Mouse (Mus musculus): ENCODE measurements around the gene Hdac7.

The Hdac7 gene

DNA sequence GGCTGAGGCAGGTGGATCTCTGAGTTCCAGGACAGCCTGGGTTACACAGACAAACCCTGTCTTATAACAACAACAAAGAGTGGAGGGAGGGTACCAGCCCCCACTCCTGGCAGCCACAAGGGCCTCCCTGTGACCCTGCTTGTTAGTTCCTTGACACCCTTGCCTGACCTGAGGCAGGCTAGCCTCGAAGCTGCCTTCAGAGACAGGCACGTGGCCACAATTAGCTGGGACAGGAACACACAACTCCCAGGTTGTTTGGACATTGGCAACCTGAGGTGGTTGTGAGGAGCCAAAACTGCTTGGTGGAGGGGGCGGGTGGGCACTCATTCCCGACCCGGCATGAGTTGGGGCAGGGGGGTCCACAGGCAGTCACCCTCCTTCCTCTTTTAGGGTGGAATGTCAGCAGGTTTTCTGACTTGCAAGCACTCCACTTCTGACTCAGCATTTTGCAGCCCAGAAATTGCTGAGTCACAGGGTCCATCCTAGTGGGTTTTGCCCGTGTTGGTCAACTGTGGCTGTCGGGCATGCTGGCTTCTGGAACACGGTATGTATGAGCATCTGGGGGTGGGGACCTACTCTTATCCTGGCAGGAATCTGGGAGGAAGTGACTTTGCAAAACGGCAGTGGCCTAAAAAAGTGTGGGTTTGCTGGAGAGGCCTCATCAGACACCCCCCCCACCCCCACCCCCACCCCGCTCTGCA lies 57.7 kb downstream of the Hdac7 start:
- DNase-seq = peak; percentile 59

DNA sequence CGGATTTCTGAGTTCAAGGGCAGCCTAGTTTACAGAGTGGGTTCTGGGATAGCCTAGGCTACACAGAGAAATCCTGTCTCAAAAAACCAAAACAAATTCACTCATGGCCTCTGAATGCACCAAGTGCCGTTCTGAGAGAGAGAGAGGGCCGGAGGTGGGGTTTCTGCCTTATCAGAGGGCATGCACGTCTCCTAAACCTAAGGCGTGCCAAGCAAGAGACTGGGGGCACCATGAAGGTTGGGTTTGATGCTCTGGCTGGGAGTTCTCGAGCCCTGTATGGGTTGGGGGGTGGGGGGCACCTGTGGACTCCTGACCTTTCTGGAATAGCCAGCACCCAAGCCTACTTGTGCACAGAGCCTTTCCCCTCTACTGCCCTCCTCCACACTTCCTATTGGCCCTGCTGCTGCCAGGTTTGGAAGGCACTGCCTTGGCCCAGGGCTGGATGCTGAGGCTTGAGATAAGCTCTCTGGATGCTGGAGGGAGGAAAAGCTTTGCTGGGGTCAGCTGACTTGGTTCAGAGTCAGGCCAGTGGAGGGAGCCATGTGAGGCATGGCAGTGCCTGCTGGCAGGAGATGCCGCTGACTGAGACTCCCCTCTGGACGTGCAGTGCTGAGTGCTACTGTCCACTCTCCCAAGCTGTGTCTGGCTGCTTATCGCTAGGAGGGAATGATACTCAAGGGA lies 58.4 kb downstream of the Hdac7 start:
- peak; percentile 58 for DNase-seq

DNA sequence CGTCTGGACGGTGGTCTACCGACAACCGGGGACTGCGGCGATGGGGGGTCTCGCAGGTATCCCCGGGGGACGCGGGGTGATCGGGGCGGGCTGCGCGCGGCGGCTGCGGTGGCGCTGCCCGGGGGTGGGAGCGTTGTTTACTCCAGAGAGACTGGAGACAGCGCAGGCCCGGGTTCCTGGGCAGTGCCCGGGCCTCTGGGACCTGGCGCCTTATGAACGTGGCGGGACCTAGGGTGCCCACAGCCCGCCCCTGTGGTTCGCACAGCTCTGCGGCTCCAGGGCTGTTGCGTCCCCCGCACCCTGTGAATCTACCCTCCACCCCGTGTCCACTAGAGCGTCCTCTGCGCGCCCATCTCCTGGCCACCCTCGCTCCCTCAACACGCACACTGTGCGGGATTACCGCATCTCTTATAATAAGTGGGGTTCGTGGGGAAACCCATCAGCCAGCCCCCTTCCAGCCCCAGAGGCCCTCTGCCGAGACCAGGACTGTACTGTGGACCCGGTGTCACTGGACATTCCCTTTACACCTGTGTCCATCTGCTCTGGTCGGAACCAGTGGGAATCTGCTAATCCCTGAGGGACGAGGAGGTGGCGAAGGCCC lies 59.6 kb downstream of the Hdac7 start:
- no peak for DNase-seq

DNA sequence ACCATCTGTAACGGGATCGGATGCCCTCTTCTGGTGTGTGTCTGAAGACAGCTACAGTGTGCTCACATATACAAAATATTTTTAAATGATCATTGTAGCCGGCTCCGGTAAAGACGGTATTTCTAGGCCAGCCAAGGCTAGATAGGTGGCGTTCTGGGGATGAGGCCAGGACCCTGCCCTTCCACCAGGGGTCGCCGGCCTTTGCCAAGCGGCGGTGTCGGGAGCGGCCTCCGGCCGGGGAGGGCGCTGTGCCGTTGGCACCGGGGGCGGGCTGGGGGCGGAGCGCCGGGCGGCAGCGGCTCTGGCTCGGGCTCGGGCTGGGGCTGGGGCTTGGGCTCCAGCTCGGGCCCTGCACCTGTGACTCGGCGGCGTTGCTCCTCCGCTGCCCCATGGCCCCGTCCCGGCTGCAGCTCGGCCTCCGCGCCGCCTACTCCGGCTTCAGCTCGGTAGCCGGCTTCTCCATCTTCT lies 60.2 kb downstream of the Hdac7 start:
- peak; percentile 89 for DNase-seq

DNA sequence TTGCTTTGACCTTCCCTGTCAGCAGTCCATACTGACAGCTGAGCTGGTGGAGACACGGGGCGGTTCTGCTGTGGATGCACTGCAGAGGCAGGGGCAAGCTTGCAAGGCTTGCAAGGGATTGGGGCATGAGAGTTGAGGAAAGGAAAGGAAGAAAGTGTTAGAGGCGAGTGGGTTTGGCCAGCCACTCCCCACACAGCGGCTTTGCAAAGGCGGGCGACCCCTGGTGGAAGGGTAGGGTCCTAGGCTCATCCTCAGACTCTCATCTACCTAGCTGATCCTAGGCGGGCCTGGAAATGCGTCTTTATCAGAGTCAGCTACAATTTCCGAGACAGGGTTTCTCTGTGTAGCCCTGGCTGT lies 61.6 kb downstream of the Hdac7 start:
- DNase-seq = no peak

DNA sequence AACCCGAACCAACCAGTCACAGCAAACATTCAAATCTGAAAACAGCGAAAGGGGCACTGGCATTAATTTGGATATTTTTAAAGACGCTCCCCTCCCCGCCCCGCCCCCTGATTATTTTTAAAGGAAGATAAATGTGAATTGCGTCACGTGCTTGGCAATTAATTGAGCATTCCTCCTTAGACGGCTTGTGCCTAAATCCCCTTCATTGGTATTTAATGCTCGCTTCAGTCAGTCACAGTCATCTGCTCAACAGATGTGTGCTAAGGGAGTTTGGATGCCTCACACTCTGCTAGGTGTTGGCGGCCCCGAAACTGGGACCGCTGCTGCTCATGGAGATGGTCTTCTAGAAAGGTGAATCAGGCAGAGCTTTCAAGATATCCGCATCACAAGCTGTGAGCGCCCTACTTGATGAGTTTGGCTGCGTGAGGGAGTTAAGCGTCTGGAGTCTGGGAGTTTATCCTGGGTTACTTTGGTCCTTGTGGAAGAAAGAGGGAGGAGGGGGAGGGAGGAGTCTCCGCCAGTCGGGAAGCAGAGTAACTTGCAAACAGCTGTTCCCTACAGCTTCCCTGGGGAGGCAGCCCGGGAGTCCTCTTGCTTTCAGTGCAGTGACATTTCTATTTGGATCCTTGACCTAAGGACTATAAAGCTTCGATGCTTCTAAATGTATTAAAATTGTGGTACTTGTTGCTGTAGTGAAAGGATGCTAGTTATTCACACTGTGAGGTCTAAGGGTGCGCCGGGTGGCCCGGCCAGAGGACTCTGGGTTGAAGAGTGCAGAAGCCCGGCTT lies 62.1 kb downstream of the Hdac7 start:
- no peak for DNase-seq

DNA sequence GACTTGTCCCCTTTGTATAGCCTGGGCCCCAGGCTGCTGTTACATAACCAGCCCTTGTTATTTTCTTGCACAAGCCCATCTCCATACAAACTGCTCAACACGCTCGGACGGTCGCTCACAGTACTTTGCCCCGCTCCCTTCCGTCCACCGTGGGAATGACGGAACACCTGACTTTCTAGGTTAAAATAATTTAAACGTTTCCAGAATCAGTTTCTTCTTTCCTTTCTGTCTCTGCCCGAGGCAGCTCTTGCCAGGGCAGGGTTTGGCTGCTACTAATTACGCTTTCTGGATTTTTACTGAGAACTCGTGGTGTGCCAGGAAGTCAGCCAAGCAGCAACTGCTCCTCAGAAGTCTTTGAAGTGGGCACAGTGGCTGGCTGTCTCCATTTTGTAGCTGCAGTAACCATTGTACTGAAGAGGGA lies 63.7 kb downstream of the Hdac7 start:
- peak; percentile 51 for DNase-seq

DNA sequence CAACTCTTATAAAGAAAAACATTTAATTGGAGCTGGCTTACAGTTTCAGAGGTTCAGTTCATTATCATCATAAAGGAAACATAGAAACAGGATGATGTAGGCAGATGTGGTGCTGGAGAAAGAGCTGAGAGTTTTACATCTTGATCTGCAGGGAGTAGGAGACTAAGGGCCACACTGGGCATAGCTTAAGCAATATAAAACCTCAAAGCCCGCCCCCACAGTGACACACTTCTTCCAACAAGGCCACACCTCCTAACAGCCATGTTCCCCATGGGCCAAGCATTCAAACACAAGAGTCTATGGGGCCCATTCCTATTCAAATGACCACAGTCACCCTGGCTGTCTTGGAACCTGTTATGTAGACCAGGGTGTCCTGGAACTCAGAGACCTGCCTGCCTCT lies 64.7 kb downstream of the Hdac7 start:
- DNase-seq = no peak

DNA sequence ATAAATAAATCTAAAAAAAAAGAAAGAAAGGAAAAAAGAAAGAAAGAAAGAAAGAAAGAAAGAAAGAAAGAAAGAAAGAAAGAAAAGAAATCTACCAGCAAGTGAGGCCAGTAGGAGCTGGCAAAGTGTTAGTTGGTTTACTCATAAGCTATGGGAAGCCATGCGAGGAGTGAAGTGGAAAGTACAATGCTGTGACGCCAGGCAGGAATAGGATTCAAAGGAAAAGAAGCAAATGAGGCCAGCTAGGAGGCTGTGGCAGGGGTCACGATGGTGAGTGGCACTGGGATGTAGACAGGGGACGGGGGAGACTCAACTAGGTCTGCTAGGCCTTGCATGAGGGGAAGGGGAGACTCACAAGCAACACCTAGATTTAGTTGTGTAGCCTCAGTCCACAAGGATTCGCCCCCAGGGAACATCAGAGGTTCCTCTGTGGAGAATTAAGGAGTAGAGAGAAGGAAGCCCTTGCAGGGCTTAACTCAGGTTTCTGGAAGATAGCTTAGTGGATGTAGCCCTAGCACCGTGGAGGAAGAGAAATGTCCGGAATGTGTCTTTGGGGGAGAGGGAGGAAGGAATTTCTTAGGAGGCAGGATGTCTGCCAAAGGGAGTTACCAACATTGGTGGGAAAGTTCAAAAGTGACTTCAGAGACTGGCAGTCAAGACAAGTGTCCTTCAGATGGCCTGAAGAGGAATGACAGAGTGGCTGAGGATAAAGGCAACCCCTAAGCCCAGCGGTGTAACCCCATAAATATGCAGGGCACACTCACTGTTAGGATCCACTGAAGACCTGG lies 65.8 kb downstream of the Hdac7 start, which contains the start of gene Slc48a1:
Slc48a1 (plus strand) TSS at position 210 of the 788 bp plus-strand sequence.
- DNase-seq = no peak

DNA sequence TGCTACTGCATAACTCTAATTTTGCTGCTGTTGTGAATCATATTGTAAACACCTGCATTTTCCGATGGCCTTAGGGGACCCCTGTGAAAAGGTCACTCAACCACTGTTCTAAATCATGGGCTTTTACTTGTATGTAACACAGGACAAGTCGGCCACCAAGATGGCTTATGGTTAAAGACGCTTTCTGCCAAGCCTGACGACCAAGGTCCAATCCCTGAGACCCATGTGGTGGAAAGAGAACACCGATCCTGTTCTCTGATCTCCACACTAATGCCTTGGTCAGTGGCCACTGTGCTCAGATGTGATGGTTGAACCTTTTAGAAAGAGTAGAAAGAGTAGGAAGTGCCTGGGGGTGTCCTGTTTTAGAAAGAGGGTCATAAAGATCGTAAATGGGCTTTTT lies 67.4 kb downstream of the Hdac7 start:
- DNase-seq = no peak

DNA sequence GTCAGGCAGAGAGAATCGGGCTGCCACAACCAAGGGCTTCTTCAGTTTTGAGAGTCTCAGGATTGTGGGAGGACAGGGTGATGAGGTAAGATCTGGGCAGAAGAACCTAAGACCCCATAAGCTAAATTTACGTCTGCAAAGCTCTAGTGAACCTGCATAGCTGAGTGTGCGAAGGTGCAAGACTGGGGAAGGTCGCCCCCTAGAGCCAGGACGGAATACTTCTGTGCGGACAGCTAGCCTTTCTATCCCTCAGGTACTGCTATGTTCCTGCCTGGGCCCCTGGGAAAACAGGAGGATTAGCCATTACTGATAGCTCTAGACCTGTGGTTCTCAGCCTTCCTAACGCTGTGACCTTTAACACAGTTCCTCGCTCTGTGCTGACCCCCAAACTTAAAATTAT lies 67.8 kb downstream of the Hdac7 start:
- peak; percentile 75 for DNase-seq

DNA sequence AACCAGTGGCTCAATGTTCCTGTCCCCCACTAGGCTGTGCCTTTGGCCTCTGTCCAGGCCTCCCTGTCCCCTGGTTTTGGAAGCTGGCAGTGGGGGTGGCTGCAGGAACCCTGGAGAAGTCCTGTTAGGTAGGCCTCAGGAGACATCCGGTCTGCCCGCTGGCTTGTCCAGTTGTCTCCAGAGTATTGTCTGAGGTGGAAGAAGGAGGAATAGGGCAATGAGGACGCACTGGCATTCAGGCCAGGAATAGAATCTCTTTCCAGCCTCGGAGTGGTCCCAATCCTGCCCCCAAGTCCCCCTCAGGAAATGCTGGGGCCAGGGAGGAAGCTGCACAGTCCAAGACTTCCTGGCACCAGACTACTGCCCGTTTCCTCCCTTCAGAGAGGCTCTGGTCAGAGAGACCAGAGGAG lies 70.3 kb downstream of the Hdac7 start:
- no peak for DNase-seq

DNA sequence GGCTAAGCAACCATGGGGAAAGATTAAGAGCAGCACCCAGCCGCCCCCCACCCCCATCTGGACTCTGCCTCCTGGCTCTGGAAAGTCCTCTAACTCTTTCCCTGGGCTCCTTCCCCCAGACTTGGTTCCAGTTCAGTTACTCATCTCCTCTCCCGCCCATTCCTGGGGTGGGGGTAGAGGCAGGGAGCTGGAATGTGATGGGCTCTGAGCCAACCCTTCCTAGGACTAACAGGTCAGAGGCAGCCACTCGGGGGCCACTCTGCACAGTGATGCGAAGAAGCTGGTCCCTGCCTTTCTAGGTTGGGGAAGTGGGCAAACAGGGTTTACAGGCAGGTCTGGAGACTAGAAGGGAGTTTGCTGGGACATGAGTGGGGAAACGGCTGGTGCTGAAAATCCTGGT lies 71.2 kb downstream of the Hdac7 start:
- no peak for DNase-seq

DNA sequence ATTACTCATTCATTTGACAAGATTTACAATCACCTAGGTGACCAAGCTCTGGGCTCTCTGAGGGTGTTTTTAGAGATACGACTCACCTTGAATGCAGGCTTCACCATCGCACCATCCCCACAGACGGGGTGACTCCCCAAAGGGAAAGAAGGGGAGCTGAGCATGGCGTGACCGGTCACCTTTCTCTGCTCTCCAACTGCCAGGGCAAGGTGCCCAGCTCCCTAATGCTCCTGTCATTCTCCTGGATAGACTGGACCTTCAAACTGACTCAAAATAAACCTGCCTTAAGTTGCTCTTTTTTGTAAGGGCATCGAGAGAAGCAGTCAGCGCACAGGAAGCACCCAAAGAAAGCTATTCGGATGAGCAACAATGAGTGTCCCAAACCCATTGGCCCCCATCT lies 74.0 kb downstream of the Hdac7 start:
- no peak for DNase-seq

DNA sequence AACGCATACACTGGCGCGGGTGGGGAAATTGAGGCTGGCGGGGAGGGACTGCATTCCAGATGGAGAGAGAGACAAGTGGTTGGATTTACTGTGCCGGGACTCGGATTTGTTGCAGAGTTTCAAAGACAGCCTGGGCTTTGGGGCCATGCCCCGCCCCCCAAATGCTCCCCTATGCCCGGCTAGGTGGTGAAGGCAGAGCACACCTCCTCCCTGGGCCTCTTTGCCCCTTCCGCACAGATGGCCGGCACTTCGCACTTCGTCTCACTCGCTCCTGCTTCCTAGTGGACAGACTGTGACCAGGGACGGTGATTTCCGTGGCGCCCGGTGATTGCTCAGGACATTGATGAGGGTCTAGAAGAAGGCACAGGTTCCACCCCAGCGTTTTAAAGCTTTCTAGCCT lies 76.1 kb downstream of the Hdac7 start:
- DNase-seq = no peak

DNA sequence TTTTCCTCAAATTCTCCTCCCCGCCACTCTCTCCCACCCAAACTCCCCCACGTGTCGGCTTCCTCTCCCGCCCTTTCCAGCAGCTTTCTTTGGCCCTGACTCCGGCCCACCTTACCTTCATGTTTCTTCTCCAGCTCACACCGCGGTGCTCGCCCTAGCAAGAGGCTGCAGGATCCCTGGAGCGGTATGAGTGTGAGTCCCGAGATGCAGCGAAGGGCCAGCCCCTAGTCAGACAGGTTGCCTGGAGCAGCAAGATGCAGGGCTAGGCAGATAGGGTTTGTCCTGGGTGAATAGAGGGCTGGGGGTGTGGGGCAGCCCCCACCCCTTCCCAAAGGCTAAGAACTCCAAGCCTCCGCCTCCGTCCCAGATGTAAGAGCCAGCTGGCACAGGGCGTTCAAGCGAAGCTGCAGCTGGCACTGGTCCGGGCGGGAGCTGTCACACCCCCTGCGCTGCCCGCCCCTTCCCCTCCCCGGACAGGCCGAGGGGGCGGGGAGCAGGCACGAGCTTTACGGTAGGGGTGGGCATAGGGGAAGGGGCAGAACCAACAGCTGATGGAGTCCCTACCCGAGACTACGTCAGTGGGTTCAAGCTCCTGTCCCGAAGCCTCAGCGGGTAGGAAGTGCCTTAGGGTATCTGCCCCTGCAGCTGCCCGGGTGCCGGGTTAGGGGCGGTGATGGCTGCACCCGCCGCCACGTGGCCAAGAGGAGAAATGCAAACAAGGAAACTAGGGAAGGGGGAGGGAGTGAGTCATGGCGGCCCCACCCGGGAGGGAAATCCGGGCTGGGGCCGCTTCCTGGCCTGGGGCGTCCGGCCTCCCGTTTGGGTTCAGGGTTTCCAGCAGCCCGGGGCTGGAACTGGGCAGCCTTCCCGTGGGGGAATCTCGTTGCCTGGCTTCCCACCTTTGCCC lies 76.8 kb downstream of the Hdac7 start, which contains the start of gene Rapgef3:
Rapgef3 (minus strand) TSS at position 693 of the 907 bp plus-strand sequence.
- peak; percentile 81 for DNase-seq

DNA sequence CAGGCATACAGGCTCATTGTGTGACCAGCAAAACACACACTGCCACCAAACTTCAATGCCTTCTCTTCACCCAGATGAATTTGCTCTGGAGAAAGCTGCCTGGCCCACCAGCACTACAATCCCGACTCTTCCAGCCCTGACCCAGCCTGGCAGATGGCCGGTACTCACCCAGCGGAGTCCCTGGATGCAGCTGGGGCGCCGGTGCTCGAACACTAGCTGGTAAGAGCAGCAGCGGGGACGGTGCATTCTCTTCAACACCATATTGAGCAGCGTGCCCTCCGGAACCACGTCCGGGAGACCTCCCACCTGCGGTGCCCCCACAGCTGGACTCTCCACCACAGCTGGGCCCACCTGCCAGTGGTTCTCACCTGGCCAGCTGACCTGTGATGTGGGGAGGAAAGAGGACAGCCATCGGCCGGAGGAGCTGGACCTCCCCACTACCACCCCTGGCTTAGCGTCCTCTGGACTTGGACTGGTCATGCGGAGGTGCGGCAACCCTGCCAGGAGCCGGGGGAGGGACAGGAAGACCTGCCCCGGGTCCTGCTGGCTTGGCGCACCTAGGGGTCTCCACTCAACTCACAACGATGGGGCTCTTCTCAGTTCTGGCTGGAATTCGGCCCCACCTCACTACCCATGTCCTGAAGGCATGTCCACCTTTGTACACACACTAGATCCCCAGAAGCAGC lies 77.6 kb downstream of the Hdac7 start:
- DNase-seq = no peak

DNA sequence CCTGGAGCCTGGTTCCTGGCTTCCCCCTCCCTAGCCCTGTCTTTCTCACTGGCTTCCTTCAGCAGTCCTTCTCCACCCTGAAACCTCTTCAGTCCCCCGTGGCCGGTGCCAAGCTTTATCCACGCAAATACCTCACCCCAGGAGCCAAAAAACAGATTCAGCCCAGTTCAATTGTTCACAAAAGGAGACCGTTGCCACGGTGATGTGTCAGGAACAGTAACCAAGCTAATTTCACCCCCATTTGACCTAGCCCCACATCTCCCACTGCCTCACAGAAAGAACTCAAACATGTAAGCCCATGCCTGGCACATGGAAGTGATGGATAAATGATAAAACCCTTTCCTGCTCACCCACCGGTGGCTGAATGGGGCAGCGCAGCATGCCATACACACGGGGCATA lies 78.1 kb downstream of the Hdac7 start:
- no peak for DNase-seq

DNA sequence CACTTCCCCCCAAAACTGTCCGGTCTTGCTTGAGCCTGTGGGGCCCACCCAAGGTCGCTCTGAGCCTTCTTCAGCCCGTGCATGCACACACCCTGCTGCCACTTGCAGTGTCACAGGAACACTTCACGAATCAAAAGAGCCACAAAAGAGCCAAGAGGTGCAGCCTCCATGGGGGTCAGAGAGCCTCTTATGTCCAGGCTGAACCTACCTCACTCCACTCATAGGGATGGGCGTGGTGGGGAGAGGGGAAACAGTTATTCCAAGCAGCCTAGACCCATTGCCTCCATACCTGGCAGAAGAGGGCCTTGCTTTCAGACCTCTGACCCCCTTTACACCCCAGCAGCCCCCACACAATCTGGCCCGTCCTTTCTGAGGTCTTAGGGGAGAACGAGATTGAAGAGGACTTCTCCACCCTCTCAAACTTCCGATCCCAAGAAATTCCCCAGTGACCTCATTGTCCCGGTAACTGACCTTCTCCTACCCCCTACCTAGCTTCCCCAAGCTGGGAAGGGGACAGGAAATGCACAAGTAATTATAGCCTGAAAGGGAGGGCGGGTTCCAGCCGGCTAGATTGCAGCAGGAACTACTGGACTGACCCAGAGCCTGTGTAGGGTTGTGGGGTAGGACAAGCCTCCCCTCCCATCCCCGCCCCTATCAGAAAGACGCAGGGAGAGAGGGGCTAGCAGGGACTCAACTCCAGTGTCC lies 79.1 kb downstream of the Hdac7 start:
- DNase-seq = no peak

DNA sequence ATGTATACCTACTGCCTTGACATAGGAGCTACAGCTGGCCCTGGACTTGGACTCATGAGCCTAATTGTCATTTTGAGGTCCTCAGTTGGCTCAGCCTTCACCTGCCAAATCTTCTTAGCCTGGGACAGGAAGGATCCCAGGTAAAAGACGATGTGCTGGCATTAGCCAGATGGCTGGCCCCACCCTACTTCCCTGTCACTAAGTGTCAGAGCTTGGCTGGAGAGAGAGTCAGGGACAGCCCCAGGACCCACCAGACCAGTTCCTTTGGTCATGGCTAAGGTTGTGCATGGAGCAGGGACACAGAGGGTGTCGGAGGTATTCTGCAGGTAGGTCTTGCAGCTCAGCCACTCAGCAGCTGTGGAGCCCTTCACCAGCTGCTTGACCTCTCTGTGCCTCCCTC lies 79.8 kb downstream of the Hdac7 start:
- no peak for DNase-seq
